Mouse (Mus musculus): ENCODE measurements around the gene C2cd2l. TPM values are rescaled to one million over a fixed set of nuclear protein-coding genes. Genes with fewer than 3 reads are reported as not detected.

Gene C2cd2l
- polyA plus RNA-seq, 1 experiment from 2014 or later = 8.3 TPM

Small RNAs within 50 kb of the gene (microRNA-seq; reads per million reads assigned to microRNA genes)
- gene Gm44335 = not detected

Other genes starting within 250 kb of the C2cd2l start
- 0.21 and 0.39 TPM in 2 replicates for gene Mfrp, start 218.6 kb downstream of the C2cd2l start, polyA plus RNA-seq (2015; fragmentation: Nextera tagmentation; extraction: Ambion mirVana)
- gene C1qtnf5, start 213.0 kb downstream of the C2cd2l start, polyA plus RNA-seq (2015; fragmentation: Nextera tagmentation; extraction: Ambion mirVana) = 1.5 and 2.8 TPM in 2 replicates
- gene Gm49380, start 206.8 kb downstream of the C2cd2l start, polyA plus RNA-seq (2015; fragmentation: Nextera tagmentation; extraction: Ambion mirVana) = 0.30 and 0.48 TPM in 2 replicates
- 73.3 and 80.1 TPM in 2 replicates for gene Rnf26, start 206.8 kb downstream of the C2cd2l start, polyA plus RNA-seq (2015; fragmentation: Nextera tagmentation; extraction: Ambion mirVana)
- 25.6 and 28.9 TPM in 2 replicates for gene Mcam, start 185.8 kb downstream of the C2cd2l start, polyA plus RNA-seq (2015; fragmentation: Nextera tagmentation; extraction: Ambion mirVana)
- gene Cbl, start 86.2 kb downstream of the C2cd2l start, polyA plus RNA-seq (2015; fragmentation: Nextera tagmentation; extraction: Ambion mirVana) = 17.3 and 19.5 TPM in 2 replicates
- not detected in 2 replicates for gene Ccdc153, start 79.6 kb downstream of the C2cd2l start, polyA plus RNA-seq (2015; fragmentation: Nextera tagmentation; extraction: Ambion mirVana)
- gene Pdzd3, start 68.8 kb downstream of the C2cd2l start, polyA plus RNA-seq (2015; fragmentation: Nextera tagmentation; extraction: Ambion mirVana) = 0.37 TPM in 1 of 2 replicates, not detected in the other
- gene Nlrx1, start 51.7 kb downstream of the C2cd2l start, polyA plus RNA-seq (2015; fragmentation: Nextera tagmentation; extraction: Ambion mirVana) = 8.2 and 9.8 TPM in 2 replicates
- 6.1 and 6.5 TPM in 2 replicates for gene Abcg4, start 31.7 kb downstream of the C2cd2l start, polyA plus RNA-seq (2015; fragmentation: Nextera tagmentation; extraction: Ambion mirVana)
- 27.9 and 30.6 TPM in 2 replicates for gene Hinfp, start 14.6 kb downstream of the C2cd2l start, polyA plus RNA-seq (2015; fragmentation: Nextera tagmentation; extraction: Ambion mirVana)
- gene Dpagt1, start 5.7 kb upstream of the C2cd2l start, polyA plus RNA-seq (2015; fragmentation: Nextera tagmentation; extraction: Ambion mirVana) = 38.4 and 40.5 TPM in 2 replicates
- 365 and 385 TPM in 2 replicates for gene H2afx, start 14.4 kb upstream of the C2cd2l start, polyA plus RNA-seq (2015; fragmentation: Nextera tagmentation; extraction: Ambion mirVana)
- 114 and 119 TPM in 2 replicates for gene Hmbs, start 23.9 kb upstream of the C2cd2l start, polyA plus RNA-seq (2015; fragmentation: Nextera tagmentation; extraction: Ambion mirVana)
- 27.7 and 28.2 TPM in 2 replicates for gene Vps11, start 41.4 kb upstream of the C2cd2l start, polyA plus RNA-seq (2015; fragmentation: Nextera tagmentation; extraction: Ambion mirVana)
- 30.8 and 31.6 TPM in 2 replicates for gene Hyou1, start 59.2 kb upstream of the C2cd2l start, polyA plus RNA-seq (2015; fragmentation: Nextera tagmentation; extraction: Ambion mirVana)
- 12.2 and 13.4 TPM in 2 replicates for gene Slc37a4, start 76.6 kb upstream of the C2cd2l start, polyA plus RNA-seq (2015; fragmentation: Nextera tagmentation; extraction: Ambion mirVana)
- 2,222 and 2,384 TPM in 2 replicates for gene Rps25, start 86.9 kb upstream of the C2cd2l start, polyA plus RNA-seq (2015; fragmentation: Nextera tagmentation; extraction: Ambion mirVana)
- 165 and 174 TPM in 2 replicates for gene Trappc4, start 87.3 kb upstream of the C2cd2l start, polyA plus RNA-seq (2015; fragmentation: Nextera tagmentation; extraction: Ambion mirVana)
- gene Ccdc84, start 98.3 kb upstream of the C2cd2l start, polyA plus RNA-seq (2015; fragmentation: Nextera tagmentation; extraction: Ambion mirVana) = 33.3 and 35.3 TPM in 2 replicates
- gene Foxr1, start 120.9 kb upstream of the C2cd2l start, polyA plus RNA-seq (2015; fragmentation: Nextera tagmentation; extraction: Ambion mirVana) = not detected in 2 replicates
- 2.8 and 2.9 TPM in 2 replicates for gene Upk2, start 134.7 kb upstream of the C2cd2l start, polyA plus RNA-seq (2015; fragmentation: Nextera tagmentation; extraction: Ambion mirVana)
- 18.2 and 19.3 TPM in 2 replicates for gene Bcl9l, start 162.5 kb upstream of the C2cd2l start, polyA plus RNA-seq (2015; fragmentation: Nextera tagmentation; extraction: Ambion mirVana)
- 0.10 TPM in 1 of 2 replicates, not detected in the other for gene Cxcr5, start 241.6 kb upstream of the C2cd2l start, polyA plus RNA-seq (2015; fragmentation: Nextera tagmentation; extraction: Ambion mirVana)